Mouse (Mus musculus) intestine, embryonic 16.5 days (tissue): ENCODE results near the gene Fam222b. TPM values are rescaled to one million over a fixed set of nuclear protein-coding genes. Genes with fewer than 3 reads are reported as not detected.

Source experiments
- ATAC-seq: fragments of 200-750 bp; cut with Nextera tagmentation; 2 replicates; pipeline ENCODE4 v1.8.0; 2017; ENCODE audit warnings: moderate TSS enrichment, moderate library complexity
- H3K27ac ChIP-seq: fragments of 300-500 bp; sonication (generic); 2 replicates; pipeline ENCODE4 v1.5.1; 2014; ENCODE audit warnings: mild to moderate bottlenecking, low read length
- H3K27me3 ChIP-seq: fragments of 300-500 bp; sonication (generic); replicated peaks from 2 replicates; pipeline ENCODE4 v1.6.1; 2014; ENCODE audit warnings: low read length, control low read depth, mixed read lengths; ENCODE audit not compliant: control insufficient read depth, insufficient read depth
- H3K36me3 ChIP-seq: fragments of 300-500 bp; sonication (generic); 2 replicates; pipeline ENCODE4 v1.6.1; 2014; ENCODE audit warnings: low read length, control low read depth; ENCODE audit not compliant: control insufficient read depth, insufficient read depth
- H3K4me1 ChIP-seq: fragments of 300-500 bp; sonication (generic); 2 replicates; pipeline ENCODE4 v1.6.1; 2014; ENCODE audit warnings: low read length, control low read depth, mixed read lengths; ENCODE audit not compliant: control insufficient read depth, insufficient read depth
- H3K4me2 ChIP-seq: fragments of 300-500 bp; sonication (generic); 2 replicates; pipeline ENCODE4 v1.6.1; 2014; ENCODE audit warnings: low read depth, low read length, control low read depth
- H3K4me3 ChIP-seq: fragments of 300-500 bp; sonication (generic); 2 replicates; pipeline ENCODE4 v1.5.1; 2014; ENCODE audit warnings: mild to moderate bottlenecking, low read length
- H3K9ac ChIP-seq: fragments of 300-500 bp; sonication (generic); 2 replicates; pipeline ENCODE4 v1.6.1; 2014; ENCODE audit warnings: low read depth, low read length
- H3K9me3 ChIP-seq: fragments of 300-500 bp; sonication (generic); 2 replicates; pipeline ENCODE4 v1.6.1; 2016; ENCODE audit warnings: low read length, control low read depth; ENCODE audit not compliant: control insufficient read depth
- WGBS: fragments of 180-500 bp; shearing (Covaris S2); extraction: QIAGEN DNeasy Blood & Tissue Kit; methylation state at CpG from one replicate; pipeline ENCODE4 v1.1.7; 2014; 5-methylcytosine and 5-hydroxymethylcytosine counted together
- polyA plus RNA-seq: library from polyadenylated mRNA; unstranded; fragments of >200 nt; fragmentation: Nextera tagmentation; extraction: Ambion mirVana; gene quantifications from 2 replicates; pipeline ENCODE4 v1.2.1, GENCODE M21; 2015

Fam222b gene
- polyA plus RNA-seq, 1 experiment from 2014 or later = 14.2 TPM

DNA sequence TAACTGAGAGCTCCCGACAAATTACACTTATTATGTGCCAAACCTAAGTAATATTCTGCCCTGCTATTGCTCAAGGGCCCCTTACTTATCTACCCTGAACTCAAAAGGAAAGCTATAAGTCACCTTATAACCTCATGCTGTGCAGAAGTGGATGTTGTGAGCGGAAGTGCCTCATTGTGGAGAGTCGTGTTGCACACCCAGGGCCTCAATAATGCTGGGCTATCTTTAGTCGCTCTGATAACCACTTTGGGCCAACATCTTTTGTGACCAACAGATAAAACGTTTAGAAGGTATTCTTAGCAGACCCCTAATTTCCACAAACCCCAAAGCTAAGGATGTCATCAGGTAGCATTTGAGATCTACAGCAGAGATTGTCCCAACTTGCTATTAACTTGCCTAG, 46.2 kb downstream of the Fam222b start:
- Histone ChIP-seq H3K9ac (no peak overlapping the region), H3K4me2 (no peak overlapping the region), H3K4me1 (0 out of 2 replicates have a peak, but pooled peaks cover 5% of the 10 kb centered on the region), H3K9me3 (no peaks in the 10 kb centered on the region), H3K27me3 (no peaks in the 10 kb centered on the region), H3K36me3 (no peaks in the 10 kb centered on the region), H3K4me3 (no peak overlapping the region), H3K27ac (no peak overlapping the region)
- 79% methylated on average over 5 of the region's 5 CpGs for WGBS
- no peak for ATAC-seq

GRCm38 (mm10) chr11:78143520-78143919, 49.1 kb downstream of the Fam222b start:
- Histone ChIP-seq H3K4me1 (no peaks in the 10 kb centered on the region), H3K27ac (no peak overlapping the region), H3K4me3 (no peak overlapping the region), H3K36me3 (no peaks in the 10 kb centered on the region), H3K9me3 (no peaks in the 10 kb centered on the region), H3K9ac (no peak overlapping the region), H3K27me3 (no peaks in the 10 kb centered on the region), H3K4me2 (no peak overlapping the region)
- WGBS = 80% methylated on average over 2 of the region's 2 CpGs
- no peak for ATAC-seq

- H3K27ac ChIP-seq = no peak overlapping the region
- no peak overlapping the region for H3K4me3 ChIP-seq
- H3K4me1 ChIP-seq = no peaks in the 10 kb centered on the region
- whole genome bisulfite sequencing = 86% methylated on average over 5 of the region's 5 CpGs
- no peak overlapping the region for H3K9ac ChIP-seq
- H3K9me3 ChIP-seq = no peaks in the 10 kb centered on the region
- H3K27me3 ChIP-seq = no peaks in the 10 kb centered on the region
- H3K36me3 ChIP-seq = peaks cover 5% of the 10 kb centered on the region; the same call in 1 of the 2 replicates
- no peak overlapping the region for H3K4me2 ChIP-seq
- no peak for ATAC-seq
These were observed 51.7 kb downstream of the Fam222b start for GRCm38 (mm10) chr11:78146168-78146567.

DNA sequence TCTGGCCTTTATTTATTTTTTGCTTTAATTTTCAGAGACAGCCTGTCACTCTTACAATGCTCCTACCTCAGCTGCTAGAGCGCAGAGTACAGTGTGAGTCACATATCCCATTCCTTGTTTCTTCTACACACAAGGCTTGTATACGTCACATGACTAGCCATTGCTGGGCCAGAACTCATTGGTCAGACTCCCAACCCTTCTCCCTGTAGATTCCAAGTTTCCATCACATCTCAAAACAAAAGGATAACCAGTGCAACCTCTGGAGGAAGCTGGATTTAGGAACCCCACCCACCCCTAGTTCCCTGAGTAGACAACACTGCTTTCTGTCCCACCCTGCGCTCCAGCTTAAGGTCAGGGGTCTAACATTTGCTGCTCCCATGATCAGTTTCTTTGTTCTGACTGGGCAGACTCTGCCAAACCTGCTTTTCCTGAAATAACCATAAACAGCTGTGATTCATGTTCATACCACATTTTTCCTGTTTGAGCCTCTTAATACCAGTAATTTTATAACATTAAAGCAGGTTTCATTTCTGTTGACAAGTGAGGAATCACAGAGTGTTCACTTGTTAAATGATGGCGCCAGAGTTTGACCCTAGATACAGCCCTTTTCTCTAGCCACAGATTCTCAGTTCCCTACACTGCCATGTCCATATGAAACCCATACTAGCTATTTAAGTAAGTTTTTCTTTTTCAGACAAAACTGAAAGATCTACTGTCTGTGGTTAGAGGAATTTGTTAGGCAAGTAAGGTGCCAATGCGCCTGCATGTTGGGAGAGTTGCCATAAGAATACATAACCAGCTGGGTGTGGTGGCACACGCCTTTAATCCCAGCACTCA, 52.5 kb downstream of the Fam222b start:
- no peak for ATAC-seq
- no peak overlapping the region for H3K27ac ChIP-seq
- H3K9me3 ChIP-seq = no peaks in the 10 kb centered on the region
- H3K4me3 ChIP-seq = no peak overlapping the region
- H3K27me3 ChIP-seq = no peaks in the 10 kb centered on the region
- H3K4me1 ChIP-seq = no peaks in the 10 kb centered on the region
- no peak overlapping the region for H3K9ac ChIP-seq
- WGBS = 89% methylated on average over 6 of the region's 6 CpGs
- H3K4me2 ChIP-seq = no peak overlapping the region
- H3K36me3 ChIP-seq = peaks cover 5% of the 10 kb centered on the region; the same call in 1 of the 2 replicates

GRCm38 (mm10) chr11:78151161-78151560, 56.7 kb downstream of the Fam222b start:
- Histone ChIP-seq H3K4me2 (no peak overlapping the region), H3K36me3 (peaks cover 12% of the 10 kb centered on the region; the same call in 1 of the 2 replicates)
- 50% methylated on average over 1 of the region's 1 CpGs for WGBS

GRCm38 (mm10) chr11:78152299-78153231, 58.1 kb downstream of the Fam222b start:
- Histone ChIP-seq H3K27me3 (no peaks in the 10 kb centered on the region), H3K9me3 (no peaks in the 10 kb centered on the region), H3K36me3 (peaks cover 12% of the 10 kb centered on the region; the same call in 1 of the 2 replicates), H3K27ac (peak overlapping the region; percentile 8; the same call in 1 of the 2 replicates), H3K4me2 (no peak overlapping the region), H3K4me1 (no peaks in the 10 kb centered on the region), H3K4me3 (no peak overlapping the region), H3K9ac (no peak overlapping the region)
- ATAC-seq = no peak
- WGBS = 51% methylated on average over 9 of the region's 9 CpGs

More at GRCm38 (mm10) chr11:78151161-78151560, 56.7 kb downstream of the Fam222b start:
- no peaks in the 10 kb centered on the region for H3K9me3 ChIP-seq
- no peaks in the 10 kb centered on the region for H3K4me1 ChIP-seq
- H3K27me3 ChIP-seq = no peaks in the 10 kb centered on the region
- no peak overlapping the region for H3K4me3 ChIP-seq
- ATAC-seq = no peak
- H3K9ac ChIP-seq = no peak overlapping the region
- no peak overlapping the region for H3K27ac ChIP-seq

DNA sequence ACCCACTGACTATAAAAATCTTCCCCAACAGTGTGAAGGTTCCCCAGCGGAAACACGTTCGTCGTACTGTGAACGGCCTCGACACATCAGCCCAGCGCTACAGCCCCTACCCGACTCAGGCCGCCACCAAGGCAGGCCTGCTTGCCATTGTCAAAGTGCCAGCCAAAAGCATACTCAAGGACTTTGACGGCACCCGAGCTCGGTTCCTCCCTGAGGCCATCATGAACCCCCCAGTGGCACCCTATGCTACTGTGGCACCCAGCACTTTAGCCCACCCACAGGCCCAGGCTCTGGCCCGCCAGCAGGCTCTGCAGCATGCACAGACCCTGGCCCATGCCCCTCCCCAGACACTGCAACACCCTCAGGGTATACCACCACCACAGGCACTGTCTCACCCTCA, 59.3 kb downstream of the Fam222b start:
- ATAC-seq = no peak
- Histone ChIP-seq H3K9me3 (no peaks in the 10 kb centered on the region), H3K4me1 (no peaks in the 10 kb centered on the region), H3K9ac (no peak overlapping the region), H3K36me3 (peaks cover 12% of the 10 kb centered on the region; the same call in 1 of the 2 replicates), H3K27me3 (no peaks in the 10 kb centered on the region), H3K27ac (no peak overlapping the region), H3K4me2 (no peak overlapping the region), H3K4me3 (no peak overlapping the region)
- 82% methylated on average over 13 of the region's 13 CpGs for WGBS

GRCm38 (mm10) chr11:78155674-78156073, 61.2 kb downstream of the Fam222b start:
- H3K36me3 ChIP-seq = peaks cover 16% of the 10 kb centered on the region; the same call in 1 of the 2 replicates
- H3K9ac ChIP-seq = no peak overlapping the region
- peaks cover under 1% of the 10 kb centered on the region; the same call in 1 of the 2 replicates for H3K4me1 ChIP-seq

GRCm38 (mm10) chr11:78156156-78156699, 61.8 kb downstream of the Fam222b start:
- no peaks in the 10 kb centered on the region for H3K27me3 ChIP-seq
- peaks cover 20% of the 10 kb centered on the region for H3K36me3 ChIP-seq
- H3K4me1 ChIP-seq = peaks cover 6% of the 10 kb centered on the region; the same call in 1 of the 2 replicates
- H3K9ac ChIP-seq = no peak overlapping the region
- no peaks in the 10 kb centered on the region for H3K9me3 ChIP-seq
- H3K4me3 ChIP-seq = no peak overlapping the region
- H3K4me2 ChIP-seq = no peak overlapping the region
- 72% methylated on average over 6 of the region's 6 CpGs for WGBS
- no peak for ATAC-seq
- no peak overlapping the region for H3K27ac ChIP-seq

More at GRCm38 (mm10) chr11:78155674-78156073, 61.2 kb downstream of the Fam222b start:
- Histone ChIP-seq H3K4me2 (no peak overlapping the region), H3K4me3 (no peak overlapping the region), H3K27ac (no peak overlapping the region), H3K9me3 (no peaks in the 10 kb centered on the region), H3K27me3 (no peaks in the 10 kb centered on the region)
- ATAC-seq = no peak
- 77% methylated on average over 5 of the region's 5 CpGs for whole genome bisulfite sequencing
